Mouse (Mus musculus) forebrain, embryonic 14.5 days (tissue): Measurements from ENCODE around the gene Cd53. TPM values are rescaled to one million over a fixed set of nuclear protein-coding genes. Genes with fewer than 3 reads are reported as not detected.

Experiments used
- ATAC-seq: fragments of 200-750 bp; cut with Nextera tagmentation; 2 replicates; pipeline ENCODE4 v1.8.0; 2017; ENCODE audit warnings: mild to moderate bottlenecking, moderate library complexity
- DNase-seq: peaks from one replicate; pipeline ENCODE4 v3.0.0-alpha.2; 2015; ENCODE audit warnings: low spot score
- H3K27ac ChIP-seq: fragments of 300-500 bp; sonication (generic); 2 replicates; pipeline ENCODE4 v1.5.1; 2014; ENCODE audit warnings: low read depth, mild to moderate bottlenecking, control low read depth, low read length, moderate library complexity
- H3K27me3 ChIP-seq: fragments of 300-500 bp; sonication (generic); replicated peaks from 2 replicates; pipeline ENCODE4 v1.6.1; 2014; ENCODE audit warnings: low read length, control low read depth, mixed read lengths; ENCODE audit not compliant: control insufficient read depth, insufficient read depth
- H3K36me3 ChIP-seq: fragments of 300-500 bp; sonication (generic); 2 replicates; pipeline ENCODE4 v1.6.1; 2014; ENCODE audit warnings: low read length, control low read depth; ENCODE audit not compliant: control insufficient read depth, insufficient read depth
- H3K4me1 ChIP-seq: fragments of 300-500 bp; sonication (generic); 2 replicates; pipeline ENCODE4 v1.6.1; 2014; ENCODE audit warnings: antibody characterized with exemption, low read length, control low read depth; ENCODE audit not compliant: control insufficient read depth, insufficient read depth
- H3K4me2 ChIP-seq: fragments of 300-500 bp; sonication (generic); 2 replicates; pipeline ENCODE4 v1.6.1; 2014; ENCODE audit warnings: mild to moderate bottlenecking, control low read depth, low read length
- H3K4me3 ChIP-seq: fragments of 300-500 bp; sonication (generic); 2 replicates; pipeline ENCODE4 v1.5.1; 2014; ENCODE audit warnings: low read depth, low read length, control low read depth
- H3K9ac ChIP-seq: fragments of 300-500 bp; sonication (generic); 2 replicates; pipeline ENCODE4 v1.6.1; 2014; ENCODE audit warnings: mild to moderate bottlenecking, low read length, control low read depth, moderate library complexity
- H3K9me3 ChIP-seq: fragments of 300-500 bp; sonication (generic); replicated peaks from 2 replicates; pipeline ENCODE4 v1.6.1; 2016; ENCODE audit warnings: low read length, control low read depth, mixed read lengths; ENCODE audit not compliant: control insufficient read depth
- WGBS: fragments of 180-500 bp; shearing (Covaris S2); extraction: QIAGEN DNeasy Blood & Tissue Kit; methylation state at CpG from one replicate; pipeline ENCODE4 v1.1.7; 2014; 5-methylcytosine and 5-hydroxymethylcytosine counted together
- polyA plus RNA-seq: library from polyadenylated mRNA; unstranded; fragments of >200 nt; fragmentation: Nextera tagmentation; extraction: Ambion mirVana; gene quantifications from 2 replicates; pipeline ENCODE4 v1.2.1, GENCODE M21; 2014

Gene Cd53
- polyA plus RNA-seq, 1 experiment from 2014 or later: 4.4 TPM

DNA sequence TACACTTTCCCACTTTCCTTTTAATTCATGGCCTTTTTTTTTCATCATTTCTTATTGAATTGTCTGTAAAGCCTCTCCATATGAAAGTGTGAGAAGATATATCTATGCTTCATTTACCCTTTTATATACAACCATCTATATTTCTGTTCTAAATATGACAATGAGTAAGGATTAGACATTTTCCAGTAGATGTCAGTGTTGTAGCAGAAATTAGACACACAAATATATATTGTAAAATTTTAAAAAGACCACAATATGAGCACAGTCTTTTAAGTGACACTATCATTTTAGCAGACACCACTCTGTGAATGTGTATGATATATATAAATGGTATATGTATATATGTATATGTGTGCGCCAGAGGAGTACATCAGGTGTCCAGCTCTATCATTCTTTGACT lies 18.1 kb downstream of the Cd53 start:
- Histone ChIP-seq H3K4me2 (no peak overlapping the region), H3K4me1 (no peaks in the 10 kb centered on the region), H3K27me3 (no peaks in the 10 kb centered on the region), H3K36me3 (no peaks in the 10 kb centered on the region), H3K27ac (no peak overlapping the region), H3K4me3 (no peak overlapping the region), H3K9me3 (no peaks in the 10 kb centered on the region), H3K9ac (no peak overlapping the region)
- DNase-seq (no peak), ATAC-seq (no peak)
- WGBS: 90% methylated on average over 1 of the region's 1 CpGs

GRCm38 (mm10) chr3:106755898-106756297 lies 34.1 kb downstream of the Cd53 start:
- no peak overlapping the region for H3K4me2 ChIP-seq

DNA sequence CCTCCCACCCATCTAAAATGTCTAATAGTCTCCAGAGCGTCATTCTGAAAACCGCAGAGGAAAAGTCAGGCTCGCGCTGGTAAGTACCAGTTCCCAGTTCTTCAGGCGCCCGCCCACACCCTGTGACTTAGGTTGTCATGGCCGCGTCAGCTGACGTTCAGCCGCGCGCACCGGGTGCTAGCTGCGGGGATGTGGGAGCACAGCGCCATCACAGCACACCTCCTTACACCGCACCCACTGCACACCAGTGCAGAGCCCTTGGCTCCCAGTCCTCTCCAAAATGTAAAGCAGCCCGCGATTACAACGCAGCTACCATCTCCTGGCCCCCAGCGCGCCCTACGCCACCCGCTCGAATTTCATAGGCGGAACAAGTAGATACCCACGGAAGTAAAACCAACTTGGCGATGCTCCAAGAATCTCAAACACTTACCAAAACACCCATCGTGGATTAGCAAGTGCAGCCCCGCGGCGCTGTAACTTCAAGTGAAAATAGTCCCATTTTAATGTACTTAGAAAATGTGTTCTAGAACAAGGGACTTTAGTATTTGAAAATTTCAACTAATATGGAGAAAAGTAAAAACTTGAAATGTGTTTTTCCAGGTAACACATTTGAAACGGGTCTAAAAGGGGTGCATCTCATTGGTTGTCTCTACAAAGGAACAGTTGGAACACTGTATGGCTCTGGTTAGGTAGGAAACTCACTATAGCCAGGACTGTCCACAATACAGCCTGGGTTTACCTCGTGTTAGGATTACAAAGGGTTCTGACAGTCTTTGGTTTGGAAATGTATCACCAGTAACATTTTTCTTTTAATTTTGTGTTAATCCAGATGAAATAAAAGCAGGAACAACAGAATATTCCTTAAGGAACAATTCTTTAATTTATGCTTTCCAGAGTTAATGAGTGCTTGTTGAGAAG lies 67.7 kb downstream of the Cd53 start:
- peak overlapping the region; percentile 63 for H3K9ac ChIP-seq
- peak; percentile 90 for DNase-seq
- H3K27ac ChIP-seq: peak overlapping the region; percentile 92
- H3K36me3 ChIP-seq: no peaks in the 10 kb centered on the region
- H3K4me1 ChIP-seq: 0 out of 2 replicates have a peak, but pooled peaks cover 4% of the 10 kb centered on the region
- no peaks in the 10 kb centered on the region for H3K9me3 ChIP-seq
- peak overlapping the region; percentile 49 for H3K4me3 ChIP-seq
- 1% methylated on average over 33 of the region's 33 CpGs for WGBS
- ATAC-seq: peak; percentile 93
- peak overlapping the region; percentile 61 for H3K4me2 ChIP-seq
- no peaks in the 10 kb centered on the region for H3K27me3 ChIP-seq

More at GRCm38 (mm10) chr3:106755898-106756297, 34.1 kb downstream of the Cd53 start:
- ATAC-seq (no peak), DNase-seq (no peak)
- Histone ChIP-seq H3K36me3 (no peaks in the 10 kb centered on the region), H3K27ac (no peak overlapping the region), H3K4me3 (no peak overlapping the region), H3K9me3 (no peaks in the 10 kb centered on the region), H3K4me1 (no peaks in the 10 kb centered on the region), H3K9ac (no peak overlapping the region), H3K27me3 (no peaks in the 10 kb centered on the region)
- WGBS: 68% methylated on average over 1 of the region's 1 CpGs

GRCm38 (mm10) chr3:106721397-106722027 lies 68.4 kb downstream of the Cd53 start:
- ATAC-seq: peak; percentile 98
- WGBS: 2% methylated on average over 30 of the region's 31 CpGs

More at GRCm38 (mm10) chr3:106721397-106722027, 68.4 kb downstream of the Cd53 start:
- H3K36me3 ChIP-seq: no peaks in the 10 kb centered on the region
- no peaks in the 10 kb centered on the region for H3K27me3 ChIP-seq
- H3K4me1 ChIP-seq: 0 out of 2 replicates have a peak, but pooled peaks cover 4% of the 10 kb centered on the region
- peak overlapping the region; percentile 92 for H3K27ac ChIP-seq
- peak overlapping the region; percentile 49 for H3K4me3 ChIP-seq
- peak; percentile 99 for DNase-seq
- H3K9ac ChIP-seq: peak overlapping the region; percentile 63
- H3K9me3 ChIP-seq: no peaks in the 10 kb centered on the region; the same call in 1 of the 2 replicates
- H3K4me2 ChIP-seq: peak overlapping the region; percentile 61

Other genes starting within 250 kb of the Cd53 start
- gene Dram2, start 242.4 kb downstream of the Cd53 start, polyA plus RNA-seq: 62.2 and 65.9 TPM in 2 replicates
- gene Cept1, start 242.3 kb downstream of the Cd53 start, polyA plus RNA-seq: 44.1 and 54.8 TPM in 2 replicates
- gene Lrif1, start 105.2 kb downstream of the Cd53 start, polyA plus RNA-seq: 19.5 and 21.6 TPM in 2 replicates
- not detected in 2 replicates for gene Olfr266, start 36.1 kb upstream of the Cd53 start, polyA plus RNA-seq
- gene Kcna3, start 246.0 kb upstream of the Cd53 start, polyA plus RNA-seq: 10.3 and 15.6 TPM in 2 replicates